Mouse (Mus musculus): Measurements from ENCODE around the gene Gbx1.

The Gbx1 gene

DNA sequence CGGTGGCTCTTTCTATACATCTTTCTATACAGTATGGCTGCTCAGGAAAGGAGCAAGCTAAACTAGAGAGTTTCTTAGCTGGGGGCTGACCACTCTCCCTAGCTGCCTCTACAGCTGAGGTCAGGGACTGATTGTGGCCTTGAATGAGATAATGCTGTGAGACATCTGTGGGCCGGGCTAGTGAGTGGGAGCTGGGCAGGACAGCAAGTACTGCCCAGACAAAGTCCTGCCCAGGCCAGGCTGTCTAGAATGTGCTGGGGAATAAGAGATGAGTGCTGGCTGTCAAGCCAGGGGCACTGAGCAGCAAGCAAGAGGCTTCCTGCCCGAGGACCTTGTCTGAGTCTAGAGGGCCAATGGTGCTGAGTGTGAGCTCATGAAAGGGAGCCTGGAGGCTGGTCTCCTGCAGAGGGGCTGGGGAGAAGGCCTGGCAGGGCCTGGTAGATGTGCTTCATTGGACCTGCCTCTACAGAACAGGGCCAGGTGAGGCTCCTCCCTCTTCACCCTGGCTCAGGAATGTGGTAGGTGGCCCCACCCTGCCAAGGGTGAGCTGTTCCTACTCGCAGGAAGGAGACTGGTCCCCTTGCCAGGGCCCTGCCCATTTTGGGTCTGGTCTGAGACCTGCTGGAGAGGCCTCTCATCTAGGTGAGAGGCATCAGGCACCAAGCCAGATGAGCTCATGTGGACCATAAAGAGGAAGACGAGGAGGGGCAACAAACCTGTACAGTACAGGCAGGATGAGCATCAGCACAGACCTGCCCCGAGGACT lies 51.3 kb downstream of the Gbx1 start:
- no peak for DNase-seq (ENCODE audit: low spot score)

DNA sequence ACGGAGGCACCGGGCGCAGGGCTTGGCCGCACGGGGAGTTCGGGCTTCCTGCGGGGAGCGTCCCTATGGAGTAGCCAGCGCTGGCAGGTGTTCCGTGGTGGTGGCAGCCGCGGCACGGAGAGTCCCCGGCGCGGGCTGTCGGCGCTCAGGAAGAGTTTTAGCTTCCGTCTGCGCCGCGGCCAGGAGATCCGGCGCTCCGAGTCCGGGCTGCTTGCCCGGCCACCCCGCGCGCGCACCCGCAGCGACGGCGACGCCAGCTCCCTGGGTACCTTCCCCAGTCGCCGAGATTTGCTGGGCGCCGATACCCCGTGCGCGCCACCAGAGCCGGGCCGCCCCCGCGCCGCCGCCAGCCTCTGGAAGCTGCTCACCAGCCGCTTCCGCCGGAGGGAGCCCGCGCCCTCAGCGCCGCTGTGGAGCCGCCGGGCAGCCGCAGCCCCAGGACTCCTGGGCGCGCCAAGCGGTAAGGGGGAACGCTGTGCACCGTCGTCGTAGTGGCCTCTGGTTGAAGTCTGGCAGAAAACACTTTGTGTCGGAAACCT lies 52.2 kb downstream of the Gbx1 start:
- DNase-seq (ENCODE audit: low spot score): no peak

DNA sequence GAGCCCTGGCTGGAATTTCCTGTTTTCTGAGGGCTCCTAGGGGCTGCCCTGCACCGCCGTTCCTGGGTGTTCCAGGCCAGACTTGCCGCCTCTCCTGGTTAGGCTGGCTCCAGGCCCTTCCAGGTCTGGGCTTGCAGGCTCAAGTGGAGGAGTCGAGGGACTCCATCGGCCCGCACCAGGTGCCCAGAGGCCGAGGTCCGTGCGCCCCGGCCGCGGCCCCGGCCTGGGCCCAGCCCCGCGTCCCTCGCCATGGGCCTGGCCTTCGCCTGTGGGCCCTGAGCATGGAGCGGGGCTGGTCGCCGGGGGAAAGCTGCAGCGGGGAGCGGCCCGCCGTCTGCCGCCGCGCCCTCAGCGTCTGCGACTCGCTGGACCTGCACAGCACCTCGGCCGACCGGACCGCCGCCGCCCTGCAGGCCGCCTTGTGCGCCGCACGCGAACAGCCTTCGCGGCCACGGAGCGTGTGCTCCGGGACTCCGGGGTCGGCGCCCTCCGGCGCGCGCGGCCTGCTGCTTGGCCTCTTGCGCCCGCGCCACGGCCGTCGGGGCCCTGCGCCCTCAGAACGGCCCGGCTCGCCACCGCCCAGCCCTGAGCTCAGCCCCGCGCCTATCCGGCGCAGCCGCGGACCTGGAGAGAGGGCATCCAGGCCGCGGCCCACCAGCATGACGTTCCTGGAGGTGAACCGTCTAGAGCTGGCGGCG lies 52.8 kb downstream of the Gbx1 start:
- DNase-seq (ENCODE audit: low spot score): no peak

DNA sequence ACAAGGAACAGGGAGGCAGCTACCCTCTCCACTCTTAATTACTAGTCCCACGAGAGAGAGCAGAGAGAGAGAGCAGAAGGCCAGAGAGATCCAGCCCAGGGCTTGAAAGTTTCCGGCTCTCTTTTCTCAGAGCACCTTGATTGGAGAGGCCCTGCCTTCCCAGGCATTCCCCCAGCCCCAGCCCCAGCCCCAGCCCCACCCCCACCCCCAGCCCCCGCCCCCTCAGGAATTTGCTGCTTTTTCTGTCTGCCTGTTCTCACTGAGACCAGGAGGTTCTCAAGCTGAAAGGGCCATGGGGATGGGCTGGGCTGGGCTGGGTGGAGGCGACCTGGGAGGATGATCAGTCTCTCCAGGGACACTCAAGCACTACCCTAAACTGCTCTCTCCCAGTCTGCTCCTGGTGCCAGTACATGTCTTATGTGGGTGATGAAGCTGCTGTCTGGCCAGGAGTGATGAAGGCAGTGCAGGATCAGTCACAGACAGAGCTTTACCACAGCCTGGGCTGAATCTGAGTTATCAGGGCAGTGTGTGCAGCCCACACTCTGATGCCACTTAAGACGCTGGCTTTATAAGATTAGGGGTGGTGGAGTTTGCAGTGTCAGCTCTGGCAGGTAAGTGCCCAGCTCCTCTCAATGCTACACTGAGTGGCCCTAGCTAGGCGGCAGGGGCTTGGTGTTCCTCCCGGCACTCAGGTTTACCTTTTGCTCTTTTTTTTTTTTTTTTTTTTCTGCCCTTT lies 54.0 kb downstream of the Gbx1 start:
- no peak for DNase-seq (ENCODE audit: low spot score)

DNA sequence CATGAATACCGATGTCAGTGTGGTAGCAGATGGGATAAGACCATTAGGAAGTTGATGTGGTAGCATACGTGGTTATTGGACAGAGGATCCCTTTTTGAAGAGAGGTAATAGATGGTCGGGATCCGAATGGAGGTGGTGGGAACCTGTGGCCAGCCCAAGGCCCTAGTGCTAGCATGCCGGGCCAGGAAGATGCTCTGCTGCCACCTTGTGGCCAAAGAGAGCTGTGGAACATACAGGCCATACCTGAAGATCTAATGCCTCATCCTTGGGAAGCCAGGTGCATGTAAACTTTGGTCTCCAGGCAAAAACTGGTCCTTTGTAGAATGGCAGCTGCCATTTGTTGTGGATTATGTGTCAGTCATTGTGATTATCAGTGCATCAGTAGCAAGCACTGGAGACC lies 56.4 kb downstream of the Gbx1 start:
- DNase-seq (ENCODE audit: low spot score): peak; percentile 76

DNA sequence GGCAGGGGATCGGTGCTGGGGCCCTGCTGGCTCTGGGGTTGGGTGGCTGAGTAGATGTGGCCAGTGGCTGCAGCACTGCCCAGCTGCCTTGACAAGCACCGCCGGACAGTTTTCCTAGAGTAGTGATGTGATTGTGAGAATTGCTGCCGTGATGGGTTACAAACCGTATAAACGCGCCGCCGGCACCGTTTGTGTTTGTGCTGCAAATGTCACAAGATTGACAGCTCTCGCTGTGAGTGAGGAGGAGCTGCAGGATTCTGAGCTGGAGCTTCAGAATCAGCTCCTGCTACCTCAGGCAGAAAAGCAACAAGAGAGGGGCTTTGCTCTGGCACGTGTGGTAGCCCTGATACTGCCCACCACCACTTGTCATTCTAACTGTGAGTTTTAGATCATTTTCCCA lies 60.2 kb downstream of the Gbx1 start:
- DNase-seq (ENCODE audit: low spot score): no peak

DNA sequence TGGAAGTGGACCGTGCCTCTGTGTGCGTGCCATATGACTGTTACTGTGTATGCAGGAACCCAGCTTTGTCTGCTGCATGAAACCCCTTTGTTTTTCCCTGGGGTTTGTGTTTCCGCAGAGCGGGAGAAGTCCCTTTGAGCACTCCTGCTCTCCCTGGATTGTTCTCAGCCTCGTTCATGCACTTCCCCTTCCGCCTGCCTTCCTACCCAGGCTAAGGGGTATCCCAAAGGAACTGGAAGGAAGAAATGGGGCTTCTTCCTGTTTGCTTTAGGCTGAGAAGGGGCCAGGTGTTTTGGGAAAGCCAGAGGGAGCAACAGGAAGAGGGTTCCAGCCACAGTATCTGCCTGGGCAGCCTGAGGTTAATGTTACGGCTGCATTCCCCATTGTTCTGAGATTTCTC lies 71.4 kb downstream of the Gbx1 start:
- DNase-seq (ENCODE audit: low spot score): no peak

DNA sequence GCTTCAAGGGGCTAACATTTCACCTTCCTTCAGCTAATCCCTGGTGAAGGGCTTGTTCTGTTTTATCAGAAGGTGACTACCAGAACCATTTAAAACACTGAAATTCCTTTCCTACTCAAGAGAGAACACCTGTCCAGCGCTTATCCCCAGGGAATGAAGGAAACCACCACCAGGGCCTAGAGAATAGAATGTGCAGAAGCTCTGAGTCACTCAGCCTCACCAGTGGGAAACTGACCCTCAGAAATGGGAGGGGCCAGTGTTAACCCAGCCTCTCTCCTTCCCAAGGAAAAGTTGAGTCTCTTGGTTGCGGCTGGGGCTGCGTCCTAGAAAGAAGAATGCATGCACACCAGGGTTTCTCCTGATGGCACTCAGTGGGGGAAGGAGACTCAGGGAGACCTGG lies 71.9 kb downstream of the Gbx1 start:
- no peak for DNase-seq (ENCODE audit: low spot score)

DNA sequence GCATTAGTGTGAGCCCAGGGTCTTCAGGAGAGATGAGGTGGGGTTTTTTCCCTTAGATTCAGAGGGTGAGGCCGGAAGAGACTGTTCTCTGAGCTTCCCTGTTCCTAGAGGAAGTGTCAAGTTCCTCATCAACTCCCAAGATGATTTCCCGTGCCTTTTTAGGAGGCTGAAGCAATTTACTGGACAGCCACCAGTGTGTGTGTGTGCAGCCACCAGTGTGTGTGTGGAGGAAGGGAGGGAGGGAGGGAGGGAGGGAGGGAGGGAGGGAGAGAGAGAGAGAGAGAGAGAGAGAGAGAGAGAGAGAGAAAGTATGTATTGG lies 73.1 kb downstream of the Gbx1 start:
- DNase-seq (ENCODE audit: low spot score): no peak

DNA sequence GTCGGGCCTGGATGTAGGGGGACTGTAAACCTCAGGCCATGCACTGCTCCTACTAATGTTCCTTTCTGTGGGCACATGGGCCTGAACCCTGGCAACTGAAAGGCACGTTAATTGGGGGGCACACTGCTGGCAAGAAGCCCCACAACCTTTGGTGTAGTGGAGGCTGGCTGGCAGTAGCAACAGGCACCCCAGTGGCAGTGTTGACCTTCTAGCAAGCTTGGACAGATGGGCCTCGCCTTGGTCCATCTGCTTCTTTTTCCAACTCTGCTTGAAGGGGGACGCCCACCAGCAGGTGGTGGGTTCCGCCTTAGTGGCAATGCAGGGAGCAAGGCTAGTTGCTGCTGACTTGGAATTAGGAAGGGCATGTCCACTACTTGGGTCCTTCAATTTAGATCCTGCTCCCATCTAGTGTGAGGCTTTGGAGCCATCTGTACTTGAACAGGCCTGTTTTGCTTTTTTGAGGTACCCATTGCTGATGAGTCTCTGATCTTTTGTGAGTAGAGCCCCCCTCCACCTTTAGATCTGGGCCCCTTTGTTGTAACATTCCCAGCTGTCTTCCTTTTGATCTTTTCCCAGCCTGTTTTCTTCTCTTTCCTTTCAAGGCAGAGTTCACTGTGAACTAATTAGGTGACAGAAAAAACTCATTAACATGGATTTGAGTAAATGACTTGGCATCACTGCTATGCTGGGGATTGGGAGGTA lies 73.6 kb downstream of the Gbx1 start:
- DNase-seq (ENCODE audit: low spot score): no peak

Data from c-Kit-positive CD71-positive TER-119-positive erythroid progenitor cells, embryonic 14.5 days (primary cell).